Mouse (Mus musculus) ZHBTc4 (cell line): ENCODE results near the gene Ugt1a6b.

ENCODE experiments used
- DNase-seq: peaks from one replicate; pipeline ENCODE4 v3.0.0-alpha.2; 2011; ENCODE audit warnings: low read depth, low spot score

Gene Ugt1a6b

DNA sequence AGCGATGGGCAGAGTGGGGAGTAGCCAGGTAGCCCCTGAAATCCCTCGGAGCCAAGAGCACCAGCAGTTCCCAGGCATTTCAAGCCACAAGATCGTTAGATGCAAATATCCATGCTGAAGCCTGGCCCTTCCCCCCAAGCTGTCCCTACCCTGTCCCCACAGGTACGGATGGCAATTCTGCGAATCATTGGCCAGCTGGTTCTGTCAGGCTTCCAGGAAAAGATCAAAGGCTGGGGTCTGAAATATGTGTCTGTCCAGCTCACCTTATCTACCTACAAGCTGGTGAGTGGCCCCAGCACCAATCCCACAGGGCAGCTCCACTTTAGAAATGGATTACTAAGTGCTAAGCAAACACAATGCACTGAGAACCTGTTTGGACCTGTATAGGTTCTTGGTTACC, 134.3 kb downstream of the Ugt1a6b start:
- DNase-seq = no peak

DNA sequence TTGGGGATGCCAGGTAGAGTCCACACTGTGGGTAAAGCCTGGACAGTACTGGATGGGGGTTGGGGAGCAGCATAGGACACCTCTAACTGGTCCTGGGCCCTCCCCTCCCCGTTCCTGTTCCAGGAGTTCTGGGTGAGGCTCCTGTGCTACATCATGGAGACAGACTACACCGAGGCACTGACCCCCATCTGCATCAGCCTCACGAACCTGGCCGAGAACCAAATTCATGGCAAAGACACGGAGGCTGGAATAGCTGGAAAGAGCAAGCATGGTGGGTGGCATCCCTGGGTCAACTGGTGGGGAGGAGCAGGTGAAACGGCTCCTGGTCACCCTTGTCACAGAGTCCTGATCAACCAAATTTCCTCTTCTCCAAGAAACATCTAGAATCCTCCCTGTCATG, 135.7 kb downstream of the Ugt1a6b start:
- DNase-seq = no peak

DNA sequence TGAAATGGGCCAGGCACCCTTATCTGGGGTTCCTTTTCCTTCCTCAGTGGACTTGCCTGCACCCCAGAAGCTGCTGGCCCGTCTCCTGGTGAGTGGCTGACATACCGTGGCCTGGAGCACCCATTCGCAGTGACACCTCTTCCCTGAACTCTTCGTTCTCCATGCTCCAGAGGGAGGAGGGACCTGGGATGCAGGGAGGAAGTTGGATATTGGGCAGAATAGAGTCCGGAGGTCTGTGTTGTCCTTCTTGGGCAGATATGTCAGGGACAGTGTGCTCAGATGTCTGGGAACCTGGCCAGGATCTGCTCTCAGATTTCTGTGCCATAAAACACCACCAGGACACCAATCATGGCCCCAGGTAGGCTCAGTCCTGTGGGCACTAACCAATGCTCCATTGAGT, 137.0 kb downstream of the Ugt1a6b start:
- no peak for DNase-seq

DNA sequence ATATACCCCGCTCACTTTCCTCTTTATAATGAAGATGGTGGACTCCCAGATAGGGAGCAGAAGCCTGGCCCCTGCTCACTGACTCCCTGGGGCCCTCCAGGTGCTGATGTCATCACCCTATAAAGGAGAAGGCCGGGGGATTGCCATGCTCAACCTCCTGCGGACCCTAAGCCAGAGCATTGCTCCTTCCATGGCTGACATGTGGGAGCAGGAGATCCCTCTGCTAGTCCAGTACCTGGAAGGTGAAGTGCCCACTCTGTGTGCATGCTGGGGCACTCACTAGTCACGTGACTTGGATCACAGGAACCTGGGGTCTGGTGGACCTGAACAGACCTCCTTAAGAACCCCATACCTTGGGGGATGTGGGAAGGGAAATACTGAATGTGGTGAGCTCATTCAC, 137.5 kb downstream of the Ugt1a6b start:
- no peak for DNase-seq

DNA sequence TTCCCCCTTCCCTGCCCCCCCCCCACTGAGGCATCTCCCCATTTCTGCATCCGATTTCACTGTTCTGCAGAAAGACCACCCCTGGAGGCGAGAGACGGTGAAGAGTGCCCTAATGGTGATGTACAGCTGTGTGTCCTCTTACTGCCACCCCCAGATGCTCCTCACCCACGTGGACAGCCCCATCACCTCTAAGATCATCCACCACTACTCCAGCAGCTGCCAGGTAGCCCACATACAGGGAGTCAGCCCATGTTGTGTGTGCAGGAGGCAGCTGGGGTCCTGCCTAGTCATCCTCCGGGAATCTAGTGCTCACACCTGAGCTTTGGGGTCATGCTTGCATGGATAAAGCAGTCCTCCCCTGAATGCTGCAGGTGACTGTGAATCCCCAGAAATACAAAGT, 140.8 kb downstream of the Ugt1a6b start:
- DNase-seq = no peak

DNA sequence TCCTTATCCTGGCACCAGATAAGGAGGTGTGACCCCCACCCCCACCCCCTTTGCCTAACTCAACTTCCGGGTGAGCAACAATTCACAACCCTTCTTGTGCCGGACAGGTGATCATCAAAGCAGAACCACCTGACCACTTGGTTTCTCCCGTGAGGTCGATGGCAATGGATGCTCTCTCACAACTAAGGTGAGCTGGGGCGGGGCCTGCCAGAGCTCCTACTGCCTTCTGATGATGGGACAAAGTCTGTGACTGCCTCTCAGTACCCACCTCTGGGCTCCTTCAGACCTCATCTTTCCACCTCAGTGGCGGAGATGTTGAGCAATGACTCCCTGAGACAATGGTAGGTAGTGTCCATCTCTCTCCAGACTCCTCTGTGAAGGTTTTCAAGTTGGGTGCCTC, 142.8 kb downstream of the Ugt1a6b start:
- no peak for DNase-seq

DNA sequence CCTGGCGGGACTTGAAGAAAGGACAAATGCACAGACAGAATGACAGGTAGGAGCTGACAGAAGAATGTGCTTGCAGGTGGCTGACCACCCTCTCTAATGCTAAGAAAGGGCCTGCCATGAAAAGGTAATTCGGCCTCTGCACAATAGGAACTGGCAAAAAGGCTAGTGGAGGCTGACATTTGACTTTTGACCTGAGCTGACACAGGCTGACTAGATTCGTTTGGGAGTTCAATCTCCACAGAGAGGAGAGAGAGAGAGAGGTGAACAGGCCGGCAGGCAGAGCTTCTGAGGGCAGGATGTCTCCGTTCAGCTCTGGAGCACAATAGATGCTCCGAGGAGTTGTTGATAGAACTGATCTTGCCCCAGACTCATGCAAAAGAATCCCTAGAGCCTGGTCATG, 143.3 kb downstream of the Ugt1a6b start:
- DNase-seq = no peak

DNA sequence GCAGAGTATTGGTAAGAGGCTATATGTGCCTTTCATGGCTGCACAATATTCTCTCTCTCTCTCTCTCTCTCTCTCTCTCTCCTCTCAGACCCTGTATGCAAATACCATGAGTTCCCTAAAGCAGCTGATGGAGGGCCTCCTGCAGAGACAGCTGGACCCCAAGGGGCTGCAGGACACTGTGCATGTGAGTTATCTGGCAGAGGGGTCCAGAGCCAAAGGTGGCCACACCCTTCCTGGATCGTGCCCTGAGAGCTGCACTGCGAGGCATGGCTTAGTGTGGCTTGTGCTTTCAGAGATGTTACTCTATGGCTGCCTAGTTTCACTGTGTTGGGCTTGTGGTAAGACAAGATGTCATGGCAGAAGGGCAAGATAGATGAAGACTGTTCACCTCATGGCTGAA, 144.6 kb downstream of the Ugt1a6b start:
- DNase-seq = no peak

DNA sequence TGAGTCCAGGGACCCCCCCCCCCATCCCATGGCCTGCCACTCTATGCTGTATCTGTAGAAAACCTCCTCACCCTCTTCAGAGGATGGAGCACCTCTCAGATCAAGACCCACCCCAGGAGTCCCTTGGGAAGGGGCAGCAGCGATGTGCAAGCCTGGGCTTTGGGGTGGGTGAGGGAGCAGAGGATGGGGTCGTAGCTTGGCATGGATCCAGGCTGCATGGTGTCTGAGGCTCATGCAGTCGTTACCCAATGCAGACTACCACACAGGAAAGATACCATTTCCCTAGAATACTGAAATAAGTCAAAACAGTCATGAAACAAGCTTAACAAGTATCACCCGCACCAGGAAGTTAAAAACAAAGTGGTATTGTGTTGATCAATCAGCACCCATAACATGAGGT, 145.6 kb downstream of the Ugt1a6b start:
- no peak for DNase-seq

DNA sequence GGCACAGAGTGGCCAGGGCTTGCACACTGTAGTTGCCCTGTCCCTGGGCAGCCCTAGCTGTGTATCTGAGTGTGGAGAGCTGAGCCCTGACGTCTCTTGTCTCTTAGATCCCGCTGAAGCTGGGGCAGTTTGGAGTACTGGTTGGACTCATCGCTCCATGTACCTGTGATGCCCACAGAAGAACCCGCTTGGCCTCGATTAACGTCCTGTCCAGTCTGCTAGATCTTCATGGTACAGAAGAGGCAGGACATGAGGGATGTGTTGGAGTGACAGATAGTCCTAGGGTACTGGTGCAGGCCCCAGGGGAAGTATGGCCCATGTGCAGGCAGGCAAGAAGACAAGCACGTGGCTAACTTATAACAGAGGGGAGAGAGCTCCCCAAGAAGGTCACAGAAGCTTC, 146.5 kb downstream of the Ugt1a6b start:
- no peak for DNase-seq

DNA sequence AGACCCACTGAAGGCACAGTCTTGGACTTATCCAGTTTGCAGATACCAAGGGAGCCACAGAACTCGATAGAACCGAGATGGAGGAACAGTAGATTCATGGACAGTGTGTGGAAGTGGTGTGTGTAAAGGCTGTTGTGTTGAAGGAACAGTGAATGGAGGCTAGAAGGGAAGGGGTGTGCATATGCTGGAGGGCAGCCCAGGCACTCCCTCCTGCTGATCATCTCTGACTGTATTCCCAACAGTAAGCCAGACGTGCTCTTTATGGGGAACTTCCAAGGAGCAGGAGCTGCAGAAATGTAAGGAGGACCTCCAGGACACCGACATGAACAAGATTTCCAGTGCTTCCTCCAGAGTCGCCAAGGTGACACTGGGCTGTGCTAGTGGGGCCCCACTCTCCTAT, 147.0 kb downstream of the Ugt1a6b start:
- no peak for DNase-seq

DNA sequence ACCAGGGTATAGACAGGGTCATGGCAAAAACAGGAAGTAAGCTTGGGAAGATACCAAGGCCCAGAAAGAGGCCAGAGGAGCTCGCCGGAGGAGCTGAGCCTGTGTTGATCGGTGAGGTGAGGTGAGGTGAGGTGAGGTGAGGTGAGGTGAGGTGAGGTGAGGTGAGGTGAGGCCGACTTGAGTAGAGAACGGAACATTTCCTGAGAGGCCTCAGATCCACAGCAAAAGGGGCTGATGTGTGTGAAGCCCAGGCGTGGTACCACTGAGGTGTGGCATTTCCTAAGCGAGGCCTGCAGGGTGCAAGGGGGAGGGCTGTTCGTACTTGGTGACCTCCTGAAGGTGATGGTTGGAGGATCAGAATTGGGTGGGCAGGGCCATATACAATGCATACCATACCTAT, 150.1 kb downstream of the Ugt1a6b start:
- no peak for DNase-seq

DNA sequence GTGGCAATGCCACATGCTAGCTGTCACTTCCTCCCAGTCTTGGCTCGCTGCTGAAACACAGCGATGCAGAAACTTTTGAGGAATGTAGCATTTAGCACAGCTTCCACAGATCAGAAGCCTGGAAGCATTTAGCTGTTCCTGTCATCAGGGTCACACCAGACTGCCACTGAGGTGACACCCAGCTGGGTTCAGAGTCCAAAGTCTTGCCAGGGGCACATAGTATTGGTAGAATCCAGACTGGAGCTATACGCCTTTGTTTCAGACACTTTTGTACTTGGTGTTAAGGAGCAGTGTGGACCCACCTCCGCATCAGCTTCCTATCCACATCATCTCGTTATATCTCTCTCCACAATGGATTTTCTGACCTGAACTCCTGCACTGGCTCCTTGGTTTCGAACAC, 150.5 kb downstream of the Ugt1a6b start:
- DNase-seq = no peak

DNA sequence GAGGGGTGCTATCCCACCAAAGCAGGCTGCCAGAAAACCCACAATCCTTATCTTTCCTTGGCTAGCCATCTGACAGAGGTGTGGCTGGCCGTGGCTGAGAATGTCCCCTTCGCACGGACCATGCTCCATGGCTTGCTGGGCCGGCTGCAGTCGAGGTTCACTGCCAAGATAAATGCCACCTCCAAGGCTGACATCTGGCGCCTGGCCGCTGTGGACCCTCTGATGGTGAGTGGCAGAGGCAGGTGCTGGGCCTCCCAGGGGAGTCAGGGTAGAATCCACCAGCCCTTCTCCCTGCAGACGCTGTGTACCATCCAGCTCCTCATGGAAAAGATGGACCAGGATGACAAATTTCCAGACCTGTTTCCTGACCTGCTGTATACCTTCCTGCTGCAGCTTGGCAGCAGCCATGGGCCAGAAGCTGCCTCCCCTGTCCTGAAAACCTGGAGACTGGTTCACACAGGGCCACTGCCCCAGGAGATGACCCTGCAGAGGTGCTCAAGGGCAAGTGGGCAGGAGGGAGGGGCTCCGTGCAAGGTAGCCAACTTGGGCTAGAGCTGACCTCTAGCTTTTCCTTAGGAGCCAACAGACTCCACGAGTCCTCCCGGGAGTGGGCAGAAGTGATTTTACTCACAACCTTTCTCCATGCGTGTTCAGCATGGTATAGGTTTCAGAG, 151.9 kb downstream of the Ugt1a6b start:
- no peak for DNase-seq

DNA sequence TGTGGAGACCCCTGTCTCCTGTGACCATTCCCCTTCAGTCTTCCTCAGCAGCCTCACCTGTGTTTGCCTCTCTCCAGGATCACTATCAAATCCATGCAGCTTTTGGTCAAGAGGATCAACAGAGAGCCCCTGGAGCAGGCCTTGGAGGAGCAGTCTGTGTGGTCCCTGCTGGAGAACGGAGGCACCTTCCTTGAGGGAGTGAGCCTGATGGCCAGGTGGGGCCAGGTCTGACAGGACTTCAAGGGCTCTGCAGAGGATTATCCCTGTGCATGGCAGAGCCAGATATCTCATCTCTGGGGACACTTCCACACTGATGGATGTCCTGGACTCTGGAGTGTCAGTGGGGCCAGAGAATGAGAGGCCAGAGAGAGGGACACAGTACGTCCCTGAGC, 152.4 kb downstream of the Ugt1a6b start:
- DNase-seq = no peak

DNA sequence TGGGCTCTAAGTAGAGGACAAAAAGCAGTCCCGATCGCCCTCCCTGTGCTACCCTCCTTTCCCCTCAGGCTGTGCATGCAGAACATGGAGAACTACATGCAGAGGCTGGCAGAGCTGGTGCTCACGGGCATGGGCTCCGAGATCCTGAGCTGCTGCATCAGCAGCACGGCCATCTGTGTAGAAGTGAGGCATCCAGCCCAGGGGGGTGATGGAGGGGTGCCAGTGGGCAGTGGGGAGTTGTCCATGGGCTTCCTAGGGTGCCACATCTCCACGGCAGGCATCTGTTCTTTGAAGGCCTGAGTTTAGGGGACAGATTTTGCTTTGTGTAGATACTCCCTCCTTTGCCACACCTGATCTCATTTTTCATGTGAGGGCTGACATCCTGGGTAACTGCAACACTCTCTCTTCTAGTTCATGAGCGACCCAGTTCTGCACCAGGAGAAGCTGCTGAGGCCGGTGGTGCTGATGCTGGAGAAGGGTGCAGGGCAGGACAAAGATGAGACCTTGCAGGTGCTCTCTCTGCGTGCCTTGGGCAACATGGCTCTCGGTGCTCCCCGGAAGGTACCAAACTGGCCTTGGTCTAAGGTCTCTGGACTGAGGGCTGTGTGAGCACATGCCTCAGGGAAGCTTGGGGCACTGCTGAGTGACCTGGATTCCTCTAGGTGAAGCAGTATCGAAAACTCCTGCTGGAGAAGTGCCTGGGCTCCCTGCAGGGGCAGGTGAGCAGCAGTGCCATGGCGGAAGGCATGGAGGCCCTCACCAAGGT, 153.1 kb downstream of the Ugt1a6b start:
- no peak for DNase-seq

DNA sequence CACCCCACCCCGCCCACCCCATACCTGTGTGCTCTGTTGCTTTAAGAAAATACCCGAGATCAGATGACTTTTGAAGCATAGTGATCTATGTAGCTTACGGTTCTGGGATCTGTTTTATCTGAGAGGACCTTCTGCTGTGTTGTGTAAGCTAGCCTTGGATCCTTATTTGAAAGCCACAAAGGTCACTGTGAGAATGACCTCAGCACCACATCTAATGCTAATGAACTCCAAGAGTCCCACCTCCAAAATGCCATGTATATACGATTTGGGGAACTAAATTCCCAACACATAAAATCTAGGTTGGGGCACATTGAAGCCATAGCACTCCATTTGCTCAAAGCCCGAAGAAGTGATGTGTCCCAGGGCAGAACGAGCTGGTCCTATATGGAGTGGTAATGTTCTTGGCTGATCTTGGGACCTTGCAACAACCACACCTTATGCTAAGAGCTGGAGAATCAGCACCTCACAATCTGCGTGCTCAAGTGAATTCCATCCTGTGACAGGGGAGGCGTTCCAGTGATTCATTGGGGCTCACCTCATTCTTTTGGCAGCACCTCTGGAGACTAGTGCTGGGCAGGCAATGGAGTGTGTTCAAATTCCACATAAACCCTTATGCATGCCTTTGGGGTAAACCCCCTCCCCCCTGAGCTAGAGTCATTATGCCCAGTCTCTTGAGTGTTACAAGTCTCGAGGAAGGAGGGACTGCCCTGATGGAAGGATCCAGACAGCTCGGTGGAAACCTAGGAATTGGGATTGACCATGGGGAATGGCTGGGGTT, 154.0 kb downstream of the Ugt1a6b start:
- DNase-seq = peak; percentile 42

DNA sequence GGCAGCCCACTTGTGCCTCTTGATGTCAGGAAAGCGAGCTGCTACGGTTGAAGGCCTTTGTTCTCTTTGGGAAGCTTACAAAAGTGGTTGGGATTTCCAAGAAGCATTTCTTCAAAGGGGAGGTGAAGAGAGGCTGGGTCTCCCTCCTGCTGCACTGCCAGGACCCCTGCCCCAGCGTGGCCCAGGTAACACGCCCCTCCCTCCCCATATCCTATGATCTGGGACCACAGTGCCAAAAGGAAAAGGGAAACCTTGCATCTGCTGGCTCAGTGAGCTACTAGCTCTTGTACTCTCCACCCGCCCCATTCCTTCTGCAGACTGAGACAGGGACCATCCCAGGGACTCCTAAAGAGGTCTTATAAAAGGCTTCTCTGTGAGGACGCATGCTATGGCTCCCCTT, 154.6 kb downstream of the Ugt1a6b start:
- no peak for DNase-seq

DNA sequence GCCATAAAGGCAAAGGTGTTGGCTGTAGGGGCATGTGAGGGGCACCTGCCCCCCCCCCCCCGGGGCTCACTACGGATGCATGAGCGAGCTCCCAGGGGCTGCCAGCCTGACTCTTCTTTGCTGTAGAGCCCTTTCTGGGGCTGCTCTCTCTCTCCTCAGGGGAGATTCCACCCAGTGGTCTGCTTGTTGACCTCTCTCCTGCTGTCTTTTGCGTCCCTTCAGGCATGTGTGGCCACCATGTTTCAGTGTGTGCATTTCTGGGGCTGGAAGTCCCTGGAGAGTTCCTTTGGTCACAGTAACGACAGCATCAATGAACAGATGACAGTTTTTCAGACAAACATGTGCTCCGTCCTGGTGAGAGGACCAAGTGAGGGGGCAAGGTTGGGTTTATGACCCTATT, 155.3 kb downstream of the Ugt1a6b start:
- DNase-seq = no peak

DNA sequence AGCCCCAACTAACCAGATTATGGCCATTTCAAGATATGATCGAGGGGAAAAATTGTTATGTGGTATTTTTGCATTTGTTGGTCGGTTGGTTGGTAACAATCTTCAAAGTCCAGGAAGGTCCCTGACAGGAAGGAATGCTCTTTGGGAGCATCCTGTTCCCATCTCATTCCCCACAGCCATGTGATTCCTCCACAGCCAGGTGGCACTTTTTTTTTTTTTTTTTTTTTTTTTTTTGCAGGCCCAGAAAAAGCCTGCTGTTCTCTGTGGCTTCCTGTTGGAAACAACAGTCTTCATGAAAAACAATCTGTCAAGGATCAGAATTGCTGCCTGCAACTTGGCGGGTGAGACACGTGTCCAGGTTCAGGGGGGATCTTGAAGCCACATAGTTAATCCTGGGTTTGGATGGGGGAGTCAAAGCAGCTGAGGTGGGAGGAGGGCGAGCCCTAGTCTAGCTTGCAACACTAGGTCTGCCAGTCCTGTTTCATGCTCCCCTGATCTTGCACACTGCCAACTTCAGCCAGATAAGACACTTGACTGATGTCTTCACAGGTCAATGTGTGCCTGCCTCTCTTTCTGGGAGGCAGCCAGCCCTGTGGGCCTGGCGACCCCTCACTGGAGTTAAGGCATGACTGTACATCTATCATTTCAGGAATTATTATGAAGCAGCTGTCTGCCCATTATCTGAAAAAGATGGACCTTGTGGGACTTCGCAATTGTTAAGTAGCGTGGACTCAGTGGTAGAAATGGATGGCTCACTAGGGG, 156.0 kb downstream of the Ugt1a6b start:
- DNase-seq = no peak

DNA sequence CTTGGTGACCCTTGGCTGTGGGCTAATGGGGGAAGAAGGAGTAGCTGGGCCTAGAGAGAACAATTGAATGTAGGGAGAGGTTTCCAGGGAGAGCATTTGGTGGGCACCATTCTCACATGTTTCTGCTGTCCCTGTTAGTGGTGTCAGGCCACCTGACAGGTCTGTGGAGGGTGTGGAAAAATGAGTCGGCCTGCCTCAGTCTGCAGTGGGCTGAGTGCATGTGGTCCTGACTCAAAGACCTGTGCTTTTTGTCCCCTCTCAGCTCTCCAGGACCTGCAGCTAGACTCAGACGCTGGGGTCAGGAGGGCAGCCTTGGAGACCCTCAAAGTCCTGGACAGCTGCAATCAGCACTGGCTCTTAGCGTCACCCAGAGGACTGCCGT, 156.6 kb downstream of the Ugt1a6b start:
- no peak for DNase-seq

DNA sequence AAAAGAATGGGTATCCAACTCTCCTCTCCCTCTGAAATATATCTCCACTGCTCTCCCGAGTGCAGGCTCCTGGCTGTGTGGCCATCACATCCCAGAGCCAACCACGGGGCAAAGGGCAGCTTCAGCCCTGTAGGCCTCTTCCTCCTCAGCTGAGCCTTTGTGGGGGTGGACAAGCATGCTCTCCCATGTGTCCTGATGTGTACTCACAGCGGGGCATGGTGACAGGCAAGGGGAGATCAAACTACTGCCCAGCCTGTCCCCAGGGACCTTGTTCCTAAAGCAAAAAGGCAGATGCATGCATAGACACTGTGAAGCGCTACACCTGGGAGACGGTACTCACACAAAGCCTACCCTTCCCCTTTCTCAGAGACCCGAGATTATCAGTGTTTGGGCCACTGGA, 157.1 kb downstream of the Ugt1a6b start:
- no peak for DNase-seq
